Mouse (Mus musculus): Measurements from ENCODE around the gene Fbn1. TPM values are rescaled to one million over a fixed set of nuclear protein-coding genes. Genes with fewer than 3 reads are reported as not detected.

Gene Fbn1
- polyA plus RNA-seq, 1 experiment from 2014 or later: 8.2 TPM

DNA sequence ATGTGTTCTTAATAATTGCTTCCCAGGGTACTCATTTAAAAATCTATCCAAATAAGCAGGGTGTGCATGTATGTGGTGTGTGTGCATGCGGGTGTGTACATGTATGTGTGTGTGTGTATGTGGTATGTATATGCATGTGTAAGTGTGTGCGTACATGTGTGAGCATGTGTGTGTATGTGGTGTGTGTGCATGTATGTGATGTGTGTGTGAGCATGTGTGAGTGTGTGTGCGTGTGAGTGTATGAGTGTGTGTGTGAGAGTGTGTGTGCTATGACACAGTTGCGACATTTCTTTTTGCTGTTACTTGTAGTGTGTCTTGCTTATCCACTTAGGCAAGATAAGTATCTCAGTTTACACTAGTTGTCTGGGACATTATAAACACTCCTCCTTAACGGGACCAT lies 151.7 kb downstream of the Fbn1 start:
- WGBS: 92% methylated on average over 5 of the region's 5 CpGs
- no peak for ATAC-seq (ENCODE audit: insufficient read depth, low FRiP score, low TSS enrichment)

DNA sequence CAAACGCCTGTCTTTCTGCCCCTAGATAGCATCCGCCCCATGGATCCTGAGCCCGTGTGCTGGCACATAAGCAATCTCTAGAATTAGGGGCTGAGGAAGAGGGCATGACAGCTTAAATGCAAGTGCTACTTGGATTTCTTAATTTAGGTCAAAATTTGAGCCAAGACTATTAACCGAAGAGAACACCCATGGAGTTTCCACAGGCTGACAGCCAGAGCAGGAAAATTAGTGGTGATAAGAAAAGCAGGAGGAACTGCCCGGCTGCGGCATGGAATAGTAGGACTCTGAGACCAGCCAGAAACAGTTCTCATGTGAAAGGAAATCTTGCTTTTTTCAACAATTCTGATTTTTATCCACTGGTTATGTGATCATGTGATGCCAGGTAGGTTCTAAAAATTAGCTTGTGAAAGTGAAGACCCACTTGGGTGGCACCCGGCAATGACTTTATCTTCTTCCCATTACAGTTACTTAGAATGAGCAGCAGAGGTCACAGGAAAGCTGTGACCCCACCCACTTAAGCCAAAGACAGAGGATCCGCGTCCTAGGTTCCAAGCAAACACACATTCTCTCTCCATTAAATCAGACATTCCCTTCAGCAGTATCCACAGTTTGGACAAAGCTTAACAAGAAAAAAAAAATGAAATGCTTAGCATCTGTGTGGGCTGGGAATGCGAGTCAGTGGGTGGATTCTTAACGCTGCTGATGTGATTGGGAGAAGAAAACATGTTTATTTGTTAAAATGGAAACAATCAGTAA lies 152.4 kb downstream of the Fbn1 start:
- Histone ChIP-seq H3K4me3 (ENCODE audit: low read depth, low read length) (no peak overlapping the region), H3K9ac (ENCODE audit: low read length) (no peak overlapping the region), H3K27me3 (ENCODE audit: control insufficient read depth, insufficient read depth, low read length) (no peaks in the 10 kb centered on the region), H3K4me1 (ENCODE audit: control insufficient read depth, insufficient read depth, low read length) (no peaks in the 10 kb centered on the region), H3K4me2 (ENCODE audit: low read depth) (no peak overlapping the region), H3K36me3 (ENCODE audit: control insufficient read depth, insufficient read depth, low read length) (no peaks in the 10 kb centered on the region), H3K27ac (ENCODE audit: low read depth, low read length) (no peak overlapping the region), H3K9me3 (ENCODE audit: control insufficient read depth, low read length) (no peaks in the 10 kb centered on the region)
- 83% methylated on average over 11 of the region's 11 CpGs for WGBS
- DNase-seq (ENCODE audit: low spot score) (no peak), ATAC-seq (ENCODE audit: insufficient read depth, low FRiP score, low TSS enrichment) (no peak)

More for the DNA sequence above, 151.7 kb downstream of the Fbn1 start:
- H3K36me3 ChIP-seq (ENCODE audit: control insufficient read depth, insufficient read depth, low read length): no peaks in the 10 kb centered on the region
- no peak overlapping the region for H3K9ac ChIP-seq (ENCODE audit: low read length)
- DNase-seq (ENCODE audit: low spot score): no peak
- no peaks in the 10 kb centered on the region for H3K27me3 ChIP-seq (ENCODE audit: control insufficient read depth, insufficient read depth, low read length)
- no peak overlapping the region for H3K4me2 ChIP-seq (ENCODE audit: low read depth)
- H3K27ac ChIP-seq (ENCODE audit: low read depth, low read length): no peak overlapping the region
- no peaks in the 10 kb centered on the region for H3K4me1 ChIP-seq (ENCODE audit: control insufficient read depth, insufficient read depth, low read length)
- H3K9me3 ChIP-seq (ENCODE audit: control insufficient read depth, low read length): no peaks in the 10 kb centered on the region
- H3K4me3 ChIP-seq (ENCODE audit: low read depth, low read length): no peak overlapping the region

DNA sequence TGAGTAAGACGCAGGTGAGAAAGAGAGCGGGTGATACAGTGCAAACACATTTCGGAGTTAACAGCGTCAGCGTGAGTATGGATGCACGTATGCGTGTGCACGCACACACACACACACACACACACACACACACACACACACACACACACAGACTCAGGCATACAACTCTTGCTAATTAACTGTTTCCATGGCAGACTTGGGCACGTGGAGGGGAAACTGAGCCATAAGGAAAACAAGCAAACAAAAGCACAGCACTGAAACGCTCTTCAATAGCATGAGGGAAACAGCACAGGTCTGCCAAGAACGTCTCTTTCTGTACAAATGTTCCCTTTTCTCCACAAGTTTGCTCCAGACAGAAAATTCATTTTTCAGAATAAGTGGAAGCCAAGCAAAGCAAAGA lies 153.2 kb downstream of the Fbn1 start:
- WGBS: 91% methylated on average over 11 of the region's 11 CpGs
- DNase-seq (ENCODE audit: low spot score): no peak
- no peak for ATAC-seq (ENCODE audit: insufficient read depth, low FRiP score, low TSS enrichment)

DNA sequence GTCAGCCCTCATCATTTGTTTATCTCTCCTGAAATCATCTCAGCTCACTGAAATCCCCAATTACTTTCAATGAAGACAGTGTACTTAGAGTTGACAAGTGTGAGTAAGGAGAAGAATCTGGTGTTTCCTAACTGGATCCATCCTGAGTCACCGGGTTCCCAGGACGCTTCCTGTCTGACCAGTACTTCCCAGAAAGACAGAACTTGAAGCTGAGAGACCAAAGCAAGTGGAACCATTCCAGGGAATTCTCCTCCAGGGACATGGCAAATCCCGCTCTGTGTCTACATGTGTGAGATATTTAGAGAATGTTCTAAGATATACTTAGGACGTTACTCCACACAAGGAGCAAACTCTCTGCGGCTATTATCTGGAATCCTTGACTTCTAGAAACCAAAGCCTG lies 158.6 kb downstream of the Fbn1 start:
- no peaks in the 10 kb centered on the region for H3K9me3 ChIP-seq (ENCODE audit: control insufficient read depth, low read length)
- no peak overlapping the region for H3K9ac ChIP-seq (ENCODE audit: low read length)
- no peak for DNase-seq (ENCODE audit: low spot score)
- ATAC-seq (ENCODE audit: insufficient read depth, low FRiP score, low TSS enrichment): no peak
- H3K4me2 ChIP-seq (ENCODE audit: low read depth): no peak overlapping the region
- no peak overlapping the region for H3K27ac ChIP-seq (ENCODE audit: low read depth, low read length)
- no peaks in the 10 kb centered on the region for H3K27me3 ChIP-seq (ENCODE audit: control insufficient read depth, insufficient read depth, low read length)
- no peak overlapping the region for H3K4me3 ChIP-seq (ENCODE audit: low read depth, low read length)
- H3K4me1 ChIP-seq (ENCODE audit: control insufficient read depth, insufficient read depth, low read length): no peaks in the 10 kb centered on the region
- WGBS: 95% methylated on average over 5 of the region's 5 CpGs
- no peaks in the 10 kb centered on the region for H3K36me3 ChIP-seq (ENCODE audit: control insufficient read depth, insufficient read depth, low read length)

More for the DNA sequence above, 153.2 kb downstream of the Fbn1 start:
- no peaks in the 10 kb centered on the region for H3K9me3 ChIP-seq (ENCODE audit: control insufficient read depth, low read length)
- no peak overlapping the region for H3K9ac ChIP-seq (ENCODE audit: low read length)
- H3K4me2 ChIP-seq (ENCODE audit: low read depth): no peak overlapping the region
- H3K27ac ChIP-seq (ENCODE audit: low read depth, low read length): no peak overlapping the region
- H3K27me3 ChIP-seq (ENCODE audit: control insufficient read depth, insufficient read depth, low read length): no peaks in the 10 kb centered on the region
- no peaks in the 10 kb centered on the region for H3K4me1 ChIP-seq (ENCODE audit: control insufficient read depth, insufficient read depth, low read length)
- H3K4me3 ChIP-seq (ENCODE audit: low read depth, low read length): no peak overlapping the region
- no peaks in the 10 kb centered on the region for H3K36me3 ChIP-seq (ENCODE audit: control insufficient read depth, insufficient read depth, low read length)

DNA sequence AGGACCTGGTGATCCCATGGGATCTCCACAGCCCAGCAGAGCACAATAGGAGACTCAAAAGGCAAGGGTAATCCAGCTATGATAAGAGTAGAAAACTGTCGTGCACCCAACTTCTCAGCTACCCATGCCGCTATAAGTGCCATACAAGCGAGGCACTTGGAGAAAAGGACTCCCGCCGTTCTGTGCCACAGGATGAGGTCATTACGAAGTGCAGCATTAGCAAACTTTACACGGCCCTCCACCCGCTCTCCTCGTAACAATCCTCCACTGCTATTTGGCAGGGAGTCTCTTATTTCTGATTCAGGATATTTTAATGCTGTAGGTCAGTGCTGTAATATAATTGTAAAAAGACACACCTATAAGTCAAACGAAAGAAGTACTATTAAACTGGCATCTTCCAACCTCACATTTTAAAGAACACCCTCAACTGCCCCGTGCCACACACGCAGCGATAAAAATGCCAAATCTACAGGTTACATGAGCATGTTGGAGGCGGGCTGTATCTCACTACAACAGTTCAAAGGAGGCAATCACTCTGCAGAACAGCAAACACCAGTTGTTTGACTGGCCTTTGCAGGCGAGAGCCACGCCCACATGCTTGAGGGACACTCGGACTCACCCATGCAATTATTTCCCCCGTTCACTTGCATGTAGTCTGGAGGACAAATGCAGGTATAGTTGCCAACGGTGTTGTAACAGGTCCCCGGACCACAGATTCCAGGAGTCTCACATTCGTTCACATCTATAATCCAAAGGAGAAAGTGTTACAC lies 165.4 kb downstream of the Fbn1 start:
- 91% methylated on average over 21 of the region's 21 CpGs for WGBS
- no peaks in the 10 kb centered on the region; the same call in 1 of the 2 replicates for H3K36me3 ChIP-seq (ENCODE audit: control insufficient read depth, insufficient read depth, low read length)

DNA sequence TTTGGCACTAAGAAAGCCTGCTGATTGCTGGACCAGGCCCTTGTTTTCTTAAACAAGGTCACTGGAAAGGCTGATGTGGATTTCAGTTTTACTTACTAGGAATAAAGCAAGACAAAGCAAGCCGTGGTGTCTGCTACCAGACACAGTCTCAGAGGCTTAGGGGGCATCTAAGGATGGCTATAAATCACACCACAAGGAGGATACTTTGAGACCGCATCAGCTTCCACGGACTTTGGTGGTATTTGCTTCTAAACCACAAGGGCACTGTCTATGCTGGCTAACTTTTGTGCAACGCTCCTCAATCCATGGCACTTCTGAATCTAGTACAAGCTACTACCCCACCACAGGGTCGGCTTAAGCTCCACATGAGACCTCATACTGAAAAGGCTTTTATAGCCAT lies 167.4 kb downstream of the Fbn1 start:
- Histone ChIP-seq H3K36me3 (ENCODE audit: control insufficient read depth, insufficient read depth, low read length) (no peaks in the 10 kb centered on the region; the same call in 1 of the 2 replicates), H3K4me3 (ENCODE audit: low read depth, low read length) (no peak overlapping the region), H3K27me3 (ENCODE audit: control insufficient read depth, insufficient read depth, low read length) (no peaks in the 10 kb centered on the region), H3K4me2 (ENCODE audit: low read depth) (no peak overlapping the region), H3K9me3 (ENCODE audit: control insufficient read depth, low read length) (no peaks in the 10 kb centered on the region), H3K9ac (ENCODE audit: low read length) (no peak overlapping the region), H3K27ac (ENCODE audit: low read depth, low read length) (no peak overlapping the region), H3K4me1 (ENCODE audit: control insufficient read depth, insufficient read depth, low read length) (no peaks in the 10 kb centered on the region)
- no peak for ATAC-seq (ENCODE audit: insufficient read depth, low FRiP score, low TSS enrichment)
- WGBS: 63% methylated on average over 5 of the region's 5 CpGs
- no peak for DNase-seq (ENCODE audit: low spot score)

More for the DNA sequence above, 165.4 kb downstream of the Fbn1 start:
- Histone ChIP-seq H3K4me1 (ENCODE audit: control insufficient read depth, insufficient read depth, low read length) (no peaks in the 10 kb centered on the region), H3K4me3 (ENCODE audit: low read depth, low read length) (no peak overlapping the region), H3K9ac (ENCODE audit: low read length) (no peak overlapping the region), H3K9me3 (ENCODE audit: control insufficient read depth, low read length) (no peaks in the 10 kb centered on the region), H3K27ac (ENCODE audit: low read depth, low read length) (no peak overlapping the region), H3K4me2 (ENCODE audit: low read depth) (no peak overlapping the region), H3K27me3 (ENCODE audit: control insufficient read depth, insufficient read depth, low read length) (no peaks in the 10 kb centered on the region)
- DNase-seq (ENCODE audit: low spot score) (no peak), ATAC-seq (ENCODE audit: insufficient read depth, low FRiP score, low TSS enrichment) (no peak)

DNA sequence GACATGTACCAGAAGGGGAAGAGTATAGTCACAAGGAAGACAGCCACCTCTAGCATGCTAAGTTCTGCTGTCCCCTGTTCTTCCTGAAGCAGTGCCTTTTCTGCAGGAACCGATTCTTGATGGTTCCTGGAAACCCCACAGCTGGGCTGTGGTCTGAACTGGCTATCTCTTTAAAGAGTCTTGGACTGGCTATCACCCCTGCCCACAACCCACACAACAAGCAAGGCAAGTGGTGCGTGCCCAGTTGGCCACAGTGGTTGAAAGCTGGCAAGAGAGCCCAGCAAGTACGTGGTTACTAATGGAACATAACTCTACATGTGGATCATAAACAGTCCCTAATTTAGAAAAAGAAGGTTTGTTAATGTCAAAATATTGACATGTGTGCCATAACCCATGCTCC lies 170.6 kb downstream of the Fbn1 start:
- no peaks in the 10 kb centered on the region; the same call in 1 of the 2 replicates for H3K36me3 ChIP-seq (ENCODE audit: control insufficient read depth, insufficient read depth, low read length)
- no peak overlapping the region for H3K4me3 ChIP-seq (ENCODE audit: low read depth, low read length)
- H3K27me3 ChIP-seq (ENCODE audit: control insufficient read depth, insufficient read depth, low read length): no peaks in the 10 kb centered on the region
- no peaks in the 10 kb centered on the region for H3K4me1 ChIP-seq (ENCODE audit: control insufficient read depth, insufficient read depth, low read length)
- H3K27ac ChIP-seq (ENCODE audit: low read depth, low read length): no peak overlapping the region
- WGBS: 88% methylated on average over 3 of the region's 3 CpGs
- H3K9me3 ChIP-seq (ENCODE audit: control insufficient read depth, low read length): no peaks in the 10 kb centered on the region
- no peak overlapping the region for H3K4me2 ChIP-seq (ENCODE audit: low read depth)
- H3K9ac ChIP-seq (ENCODE audit: low read length): no peak overlapping the region
- ATAC-seq (ENCODE audit: insufficient read depth, low FRiP score, low TSS enrichment): no peak
- DNase-seq (ENCODE audit: low spot score): no peak

DNA sequence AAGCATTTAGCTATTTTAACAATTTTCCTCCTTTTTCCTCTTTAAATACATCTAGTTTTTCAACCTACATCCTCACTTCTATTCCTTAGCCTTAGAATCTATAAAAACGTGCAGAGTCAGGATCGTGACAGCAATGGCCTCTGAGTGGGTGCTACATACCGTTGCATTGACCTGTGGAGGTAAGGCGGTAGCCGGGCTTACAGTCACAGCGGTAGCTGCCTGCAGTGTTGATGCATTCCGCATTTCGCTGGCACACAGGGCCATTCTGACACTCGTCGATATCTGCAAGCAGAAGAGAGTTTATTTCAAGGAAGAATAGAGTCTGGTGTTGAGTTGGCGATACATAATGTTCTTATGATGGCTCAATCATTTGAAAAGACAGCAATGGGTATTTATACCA lies 172.6 kb downstream of the Fbn1 start:
- ATAC-seq (ENCODE audit: insufficient read depth, low FRiP score, low TSS enrichment) (no peak), DNase-seq (ENCODE audit: low spot score) (no peak)
- H3K4me1 ChIP-seq (ENCODE audit: control insufficient read depth, insufficient read depth, low read length): no peaks in the 10 kb centered on the region
- H3K27ac ChIP-seq (ENCODE audit: low read depth, low read length): no peak overlapping the region
- 92% methylated on average over 11 of the region's 11 CpGs for WGBS
- H3K9me3 ChIP-seq (ENCODE audit: control insufficient read depth, low read length): no peaks in the 10 kb centered on the region
- no peak overlapping the region for H3K4me2 ChIP-seq (ENCODE audit: low read depth)
- H3K36me3 ChIP-seq (ENCODE audit: control insufficient read depth, insufficient read depth, low read length): no peaks in the 10 kb centered on the region; the same call in 1 of the 2 replicates
- no peaks in the 10 kb centered on the region for H3K27me3 ChIP-seq (ENCODE audit: control insufficient read depth, insufficient read depth, low read length)
- H3K4me3 ChIP-seq (ENCODE audit: low read depth, low read length): no peak overlapping the region
- no peak overlapping the region for H3K9ac ChIP-seq (ENCODE audit: low read length)

DNA sequence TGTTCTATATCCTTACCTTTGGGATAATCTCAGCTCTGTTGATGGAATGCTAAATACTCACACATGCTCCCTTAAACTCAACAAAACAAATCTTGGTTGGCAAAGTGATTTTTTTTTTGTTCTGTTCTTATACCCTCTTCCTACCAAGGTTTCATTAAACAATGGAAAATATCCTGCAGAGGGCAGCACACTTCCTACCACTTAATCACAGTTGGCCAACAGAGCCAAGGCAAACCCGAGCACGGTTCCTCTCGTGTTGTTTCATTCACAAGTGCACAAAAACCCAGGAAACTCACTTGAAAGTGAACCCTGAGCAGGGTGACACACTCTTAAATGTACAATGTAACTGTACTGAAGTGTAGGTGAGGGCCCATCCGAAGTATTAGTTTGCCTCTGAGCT lies 173.6 kb downstream of the Fbn1 start:
- H3K9me3 ChIP-seq (ENCODE audit: control insufficient read depth, low read length): no peaks in the 10 kb centered on the region
- no peaks in the 10 kb centered on the region for H3K4me1 ChIP-seq (ENCODE audit: control insufficient read depth, insufficient read depth, low read length)
- H3K4me3 ChIP-seq (ENCODE audit: low read depth, low read length): no peak overlapping the region
- H3K9ac ChIP-seq (ENCODE audit: low read length): no peak overlapping the region
- H3K4me2 ChIP-seq (ENCODE audit: low read depth): no peak overlapping the region
- no peaks in the 10 kb centered on the region; the same call in 1 of the 2 replicates for H3K36me3 ChIP-seq (ENCODE audit: control insufficient read depth, insufficient read depth, low read length)
- DNase-seq (ENCODE audit: low spot score) (no peak), ATAC-seq (ENCODE audit: insufficient read depth, low FRiP score, low TSS enrichment) (no peak)
- H3K27me3 ChIP-seq (ENCODE audit: control insufficient read depth, insufficient read depth, low read length): no peaks in the 10 kb centered on the region
- H3K27ac ChIP-seq (ENCODE audit: low read depth, low read length): no peak overlapping the region
- WGBS: 89% methylated on average over 4 of the region's 4 CpGs
